Mouse (Mus musculus): ENCODE measurements around the gene Bsn. TPM values are rescaled to one million over a fixed set of nuclear protein-coding genes. Genes with fewer than 3 reads are reported as not detected.

Gene Bsn
- polyA plus RNA-seq, 1 experiment from 2014 or later = 5.7 TPM

- WGBS = 100% methylated on average over 1 of the region's 1 CpGs
- ATAC-seq (replicated peaks; ENCODE audit: low FRiP score) (no peak), DNase-seq (ENCODE audit: low spot score) (no peak)
- H3K36me3 ChIP-seq (ENCODE audit: control insufficient read depth, insufficient read depth, low read length) = no peaks in the 10 kb centered on the region
- H3K9ac ChIP-seq (ENCODE audit: low read depth, low read length) = no peak overlapping the region
- no peaks in the 10 kb centered on the region for H3K4me1 ChIP-seq (replicated peaks; ENCODE audit: control insufficient read depth, insufficient read depth, low read length)
- no peaks in the 10 kb centered on the region for H3K27me3 ChIP-seq (replicated peaks; ENCODE audit: control insufficient read depth, insufficient read depth, low read length)
- no peaks in the 10 kb centered on the region for H3K9me3 ChIP-seq (ENCODE audit: control insufficient read depth, low read length)
- no peak overlapping the region for H3K4me3 ChIP-seq (ENCODE audit: low read depth, low read length)
- H3K4me2 ChIP-seq = no peak overlapping the region
- no peak overlapping the region for H3K27ac ChIP-seq (ENCODE audit: low read depth, low read length)
These were observed 33.4 kb upstream of the Bsn start for GRCm38 (mm10) chr9:108223633-108224032.

- ATAC-seq (replicated peaks; ENCODE audit: low FRiP score) (no peak), DNase-seq (ENCODE audit: low spot score) (no peak)
- H3K9me3 ChIP-seq (ENCODE audit: control insufficient read depth, low read length) = no peaks in the 10 kb centered on the region
- H3K4me1 ChIP-seq (replicated peaks; ENCODE audit: control insufficient read depth, insufficient read depth, low read length) = no peaks in the 10 kb centered on the region
- no peak overlapping the region for H3K4me3 ChIP-seq (ENCODE audit: low read depth, low read length)
- no peak overlapping the region for H3K9ac ChIP-seq (ENCODE audit: low read depth, low read length)
- H3K4me2 ChIP-seq = no peak overlapping the region
- no peak overlapping the region for H3K27ac ChIP-seq (ENCODE audit: low read depth, low read length)
- 86% methylated on average over 3 of the region's 3 CpGs for WGBS
- no peaks in the 10 kb centered on the region for H3K27me3 ChIP-seq (replicated peaks; ENCODE audit: control insufficient read depth, insufficient read depth, low read length)
- no peaks in the 10 kb centered on the region; the same call in 1 of the 2 replicates for H3K36me3 ChIP-seq (ENCODE audit: control insufficient read depth, insufficient read depth, low read length)
These were observed 31.4 kb upstream of the Bsn start for GRCm38 (mm10) chr9:108221566-108221965.

GRCm38 (mm10) chr9:108220380-108220774 lies 30.2 kb upstream of the Bsn start:
- Histone ChIP-seq H3K4me3 (ENCODE audit: low read depth, low read length) (no peak overlapping the region), H3K36me3 (ENCODE audit: control insufficient read depth, insufficient read depth, low read length) (no peaks in the 10 kb centered on the region; the same call in none of the 2 replicates), H3K9me3 (ENCODE audit: control insufficient read depth, low read length) (no peaks in the 10 kb centered on the region), H3K4me2 (no peak overlapping the region), H3K27ac (ENCODE audit: low read depth, low read length) (no peak overlapping the region), H3K9ac (ENCODE audit: low read depth, low read length) (no peak overlapping the region), H3K27me3 (replicated peaks; ENCODE audit: control insufficient read depth, insufficient read depth, low read length) (no peaks in the 10 kb centered on the region), H3K4me1 (replicated peaks; ENCODE audit: control insufficient read depth, insufficient read depth, low read length) (no peaks in the 10 kb centered on the region)
- ATAC-seq (replicated peaks; ENCODE audit: low FRiP score) = no peak
- 84% methylated on average over 1 of the region's 1 CpGs for WGBS
- no peak for DNase-seq (ENCODE audit: low spot score)

DNA sequence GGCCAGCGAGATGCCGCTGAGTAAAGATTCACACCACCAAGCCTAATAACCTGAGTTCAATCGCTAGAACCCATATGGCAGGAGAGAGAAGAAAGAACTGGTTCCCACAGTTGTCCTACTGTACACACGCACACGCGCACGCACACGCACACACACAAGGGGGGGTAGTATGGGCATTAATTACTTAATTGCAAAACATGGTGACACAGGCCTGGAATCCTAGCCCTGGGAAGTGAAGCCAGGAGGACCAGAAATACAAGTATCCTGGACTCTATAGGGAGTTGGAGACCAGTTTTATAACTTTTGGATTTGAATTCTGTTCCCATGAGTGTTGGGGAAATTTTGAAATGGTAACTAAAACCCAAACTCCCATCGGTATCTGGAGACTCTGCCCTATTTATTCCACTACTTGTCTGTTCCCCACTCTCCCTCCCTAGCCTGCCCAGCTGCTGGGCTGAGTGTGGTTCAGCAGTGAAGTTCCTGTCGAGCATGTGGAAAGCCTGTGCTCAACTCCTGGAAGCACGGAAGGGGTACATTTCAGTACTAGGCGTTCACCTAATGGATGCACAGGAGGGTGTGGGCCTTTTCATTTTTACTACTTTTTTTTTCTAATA lies 29.7 kb upstream of the Bsn start:
- Histone ChIP-seq H3K36me3 (ENCODE audit: control insufficient read depth, insufficient read depth, low read length) (no peaks in the 10 kb centered on the region; the same call in none of the 2 replicates), H3K4me1 (replicated peaks; ENCODE audit: control insufficient read depth, insufficient read depth, low read length) (no peaks in the 10 kb centered on the region), H3K27ac (ENCODE audit: low read depth, low read length) (no peak overlapping the region), H3K9ac (ENCODE audit: low read depth, low read length) (no peak overlapping the region), H3K4me3 (ENCODE audit: low read depth, low read length) (no peak overlapping the region), H3K4me2 (no peak overlapping the region), H3K27me3 (replicated peaks; ENCODE audit: control insufficient read depth, insufficient read depth, low read length) (no peaks in the 10 kb centered on the region), H3K9me3 (ENCODE audit: control insufficient read depth, low read length) (no peaks in the 10 kb centered on the region)
- no peak for ATAC-seq (replicated peaks; ENCODE audit: low FRiP score)
- no peak for DNase-seq (ENCODE audit: low spot score)
- 88% methylated on average over 12 of the region's 12 CpGs for WGBS

DNA sequence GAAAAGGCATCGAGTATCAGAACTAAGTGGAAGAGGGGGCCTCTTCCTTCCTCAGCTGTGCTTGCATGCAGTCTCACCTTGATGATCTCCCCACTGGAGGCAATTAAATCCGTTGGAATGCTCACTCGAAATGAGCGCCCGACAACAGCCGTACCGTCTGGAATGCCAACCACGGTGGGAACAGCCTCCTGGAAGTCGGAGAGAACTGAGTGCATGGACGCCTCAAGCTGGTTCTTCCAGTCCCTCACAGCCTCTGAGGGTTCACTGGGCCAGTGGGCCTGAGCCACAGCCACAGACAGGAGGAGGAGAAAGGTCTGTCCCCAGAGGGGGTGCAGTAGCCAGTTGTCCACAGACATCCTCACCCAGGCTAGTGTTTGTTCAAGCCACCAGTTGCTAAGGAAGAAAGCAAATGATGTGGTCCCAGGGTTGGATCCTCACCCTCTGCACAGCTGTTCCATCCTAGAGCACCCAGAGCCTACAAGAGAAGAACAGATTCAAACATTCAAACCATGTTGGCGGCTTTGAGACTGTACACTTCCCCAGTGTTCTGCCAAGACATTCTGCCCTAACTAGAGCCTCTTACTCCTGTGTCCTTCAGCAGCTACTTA lies 27.9 kb upstream of the Bsn start:
- H3K4me1 ChIP-seq (replicated peaks; ENCODE audit: control insufficient read depth, insufficient read depth, low read length) = no peaks in the 10 kb centered on the region
- no peak overlapping the region for H3K9ac ChIP-seq (ENCODE audit: low read depth, low read length)
- H3K27me3 ChIP-seq (replicated peaks; ENCODE audit: control insufficient read depth, insufficient read depth, low read length) = no peaks in the 10 kb centered on the region
- ATAC-seq (replicated peaks; ENCODE audit: low FRiP score) = no peak
- H3K4me2 ChIP-seq = no peak overlapping the region
- H3K36me3 ChIP-seq (ENCODE audit: control insufficient read depth, insufficient read depth, low read length) = no peaks in the 10 kb centered on the region; the same call in none of the 2 replicates
- WGBS = 80% methylated on average over 11 of the region's 11 CpGs
- no peak overlapping the region for H3K27ac ChIP-seq (ENCODE audit: low read depth, low read length)
- DNase-seq (ENCODE audit: low spot score) = no peak
- no peak overlapping the region for H3K4me3 ChIP-seq (ENCODE audit: low read depth, low read length)
- no peaks in the 10 kb centered on the region for H3K9me3 ChIP-seq (ENCODE audit: control insufficient read depth, low read length)

DNA sequence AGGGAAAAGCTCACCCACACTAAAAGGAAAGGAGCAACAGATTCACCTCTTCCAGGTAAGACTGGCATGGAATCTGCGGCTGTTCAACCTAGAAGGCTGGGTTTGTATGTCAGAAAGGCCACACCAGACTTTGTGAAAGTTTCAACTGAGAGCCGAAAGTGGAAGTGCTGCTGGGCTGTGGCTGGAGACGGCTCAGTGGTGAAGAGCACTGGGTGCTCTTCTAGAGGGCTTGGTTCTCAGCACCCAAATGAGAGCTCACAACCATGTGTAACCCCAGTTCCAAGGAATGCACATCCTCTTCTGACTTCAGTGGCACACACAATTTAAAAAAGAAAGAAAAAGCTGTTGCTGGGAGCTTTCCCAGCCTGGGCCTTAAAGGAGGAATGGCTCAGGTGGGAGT lies 27.2 kb upstream of the Bsn start:
- Histone ChIP-seq H3K27ac (ENCODE audit: low read depth, low read length) (no peak overlapping the region), H3K4me3 (ENCODE audit: low read depth, low read length) (no peak overlapping the region), H3K9ac (ENCODE audit: low read depth, low read length) (no peak overlapping the region), H3K9me3 (ENCODE audit: control insufficient read depth, low read length) (no peaks in the 10 kb centered on the region), H3K36me3 (ENCODE audit: control insufficient read depth, insufficient read depth, low read length) (no peaks in the 10 kb centered on the region; the same call in none of the 2 replicates), H3K4me1 (replicated peaks; ENCODE audit: control insufficient read depth, insufficient read depth, low read length) (no peaks in the 10 kb centered on the region), H3K4me2 (no peak overlapping the region), H3K27me3 (replicated peaks; ENCODE audit: control insufficient read depth, insufficient read depth, low read length) (no peaks in the 10 kb centered on the region)
- WGBS = 83% methylated on average over 3 of the region's 3 CpGs
- DNase-seq (ENCODE audit: low spot score) = no peak
- ATAC-seq (replicated peaks; ENCODE audit: low FRiP score) = no peak

GRCm38 (mm10) chr9:108213105-108213504 lies 22.9 kb upstream of the Bsn start:
- no peak overlapping the region for H3K27ac ChIP-seq (ENCODE audit: low read depth, low read length)
- no peak for DNase-seq (ENCODE audit: low spot score)
- no peaks in the 10 kb centered on the region for H3K9me3 ChIP-seq (ENCODE audit: control insufficient read depth, low read length)
- H3K4me2 ChIP-seq = no peak overlapping the region
- H3K4me3 ChIP-seq (ENCODE audit: low read depth, low read length) = no peak overlapping the region
- no peaks in the 10 kb centered on the region for H3K27me3 ChIP-seq (replicated peaks; ENCODE audit: control insufficient read depth, insufficient read depth, low read length)
- ATAC-seq (replicated peaks; ENCODE audit: low FRiP score) = no peak
- H3K36me3 ChIP-seq (ENCODE audit: control insufficient read depth, insufficient read depth, low read length) = peaks cover 12% of the 10 kb centered on the region
- no peak overlapping the region for H3K9ac ChIP-seq (ENCODE audit: low read depth, low read length)
- WGBS = 74% methylated on average over 7 of the region's 7 CpGs
- H3K4me1 ChIP-seq (replicated peaks; ENCODE audit: control insufficient read depth, insufficient read depth, low read length) = no peaks in the 10 kb centered on the region

DNA sequence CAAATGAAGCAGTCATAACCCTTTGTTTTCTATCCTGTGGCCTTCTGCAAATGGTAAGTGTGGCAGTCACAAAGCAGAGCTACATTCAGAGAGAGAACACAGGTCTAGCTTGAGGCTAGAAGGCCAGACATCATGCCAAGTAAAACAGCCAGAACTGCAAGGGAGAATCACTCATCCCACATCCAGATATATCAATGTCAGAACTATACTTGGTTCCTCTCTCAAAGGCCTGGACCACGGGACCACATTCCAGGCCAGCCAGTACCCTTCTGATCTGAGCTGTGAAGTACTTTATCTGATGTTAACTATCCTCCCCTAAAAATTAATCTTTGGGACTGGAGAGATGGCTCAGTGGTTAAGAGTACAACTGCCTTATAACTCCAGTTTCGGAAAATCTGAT lies 22.2 kb upstream of the Bsn start:
- 73% methylated on average over 2 of the region's 2 CpGs for WGBS
- no peak overlapping the region for H3K27ac ChIP-seq (ENCODE audit: low read depth, low read length)
- no peak for ATAC-seq (replicated peaks; ENCODE audit: low FRiP score)
- no peak overlapping the region for H3K4me2 ChIP-seq
- DNase-seq (ENCODE audit: low spot score) = no peak
- peaks cover 17% of the 10 kb centered on the region for H3K36me3 ChIP-seq (ENCODE audit: control insufficient read depth, insufficient read depth, low read length)
- H3K9ac ChIP-seq (ENCODE audit: low read depth, low read length) = no peak overlapping the region
- H3K4me1 ChIP-seq (replicated peaks; ENCODE audit: control insufficient read depth, insufficient read depth, low read length) = no peaks in the 10 kb centered on the region
- H3K9me3 ChIP-seq (ENCODE audit: control insufficient read depth, low read length) = no peaks in the 10 kb centered on the region
- no peak overlapping the region for H3K4me3 ChIP-seq (ENCODE audit: low read depth, low read length)
- no peaks in the 10 kb centered on the region for H3K27me3 ChIP-seq (replicated peaks; ENCODE audit: control insufficient read depth, insufficient read depth, low read length)

GRCm38 (mm10) chr9:108205571-108205901 lies 15.4 kb upstream of the Bsn start:
- Histone ChIP-seq H3K4me2 (no peak overlapping the region), H3K27me3 (replicated peaks; ENCODE audit: control insufficient read depth, insufficient read depth, low read length) (no peaks in the 10 kb centered on the region), H3K4me3 (ENCODE audit: low read depth, low read length) (no peak overlapping the region), H3K9me3 (ENCODE audit: control insufficient read depth, low read length) (no peaks in the 10 kb centered on the region), H3K36me3 (ENCODE audit: control insufficient read depth, insufficient read depth, low read length) (peaks cover 20% of the 10 kb centered on the region), H3K4me1 (replicated peaks; ENCODE audit: control insufficient read depth, insufficient read depth, low read length) (peaks cover 5% of the 10 kb centered on the region), H3K9ac (ENCODE audit: low read depth, low read length) (no peak overlapping the region), H3K27ac (ENCODE audit: low read depth, low read length) (no peak overlapping the region)
- WGBS = 79% methylated on average over 3 of the region's 3 CpGs
- no peak for ATAC-seq (replicated peaks; ENCODE audit: low FRiP score)
- DNase-seq (ENCODE audit: low spot score) = no peak

Data from liver, embryonic 11.5 days (tissue).